Mouse (Mus musculus) spleen, adult 2 months (tissue): ENCODE data around the gene Olfr96. TPM values are rescaled to one million over a fixed set of nuclear protein-coding genes. Genes with fewer than 3 reads are reported as not detected.

ENCODE experiments used
- DNase-seq, 2 experiments: peaks; one replicate each; pipeline versions ENCODE4 v3.0.0 to v3.0.0-alpha.2; 2012 to 2021; ENCODE audit warnings: low spot score in 2 of 2, low read depth in 1 of 2
- H3K27ac ChIP-seq: fragments of 200-500 bp; 2 replicates; pipeline ENCODE4 v1.5.1; 2012; ENCODE audit warnings: low read length, inconsistent platforms; ENCODE audit not compliant: insufficient read depth
- H3K27me3 ChIP-seq: fragments of 200-500 bp; 2 replicates; pipeline ENCODE4 v1.6.1; 2012; ENCODE audit warnings: mild to moderate bottlenecking, moderate library complexity, low read length, inconsistent platforms; ENCODE audit not compliant: control insufficient read depth, insufficient read depth
- H3K36me3 ChIP-seq: fragments of 200-500 bp; 2 replicates; pipeline ENCODE4 v1.6.1; 2012; ENCODE audit warnings: mild to moderate bottlenecking, low read length, inconsistent platforms; ENCODE audit not compliant: control insufficient read depth, insufficient read depth
- H3K4me1 ChIP-seq: fragments of 200-500 bp; 2 replicates; pipeline ENCODE4 v1.6.1; 2011; ENCODE audit warnings: inconsistent platforms; ENCODE audit not compliant: control insufficient read depth, insufficient read depth, insufficient read length
- H3K4me3 ChIP-seq: fragments of 200-500 bp; 2 replicates; pipeline ENCODE4 v1.5.1; 2011; ENCODE audit warnings: mild to moderate bottlenecking, inconsistent platforms; ENCODE audit not compliant: insufficient read depth, insufficient read length; ENCODE audit errors: extremely low read depth
- CTCF ChIP-seq: fragments of 200-500 bp; IDR thresholded peaks from 2 replicates; pipeline ENCODE4 v1.5.1; 2011; ENCODE audit warnings: mild to moderate bottlenecking, inconsistent platforms; ENCODE audit not compliant: insufficient read depth, insufficient read length, insufficient replicate concordance; ENCODE audit errors: extremely low read depth
- POLR2A ChIP-seq: fragments of 200-500 bp; IDR thresholded peaks from 2 replicates; pipeline ENCODE4 v1.6.1; 2011; ENCODE audit warnings: low read depth, low read length, inconsistent platforms
- WGBS: fragments of 180-500 bp; shearing (Covaris S2); methylation state at CpG from one replicate; pipeline ENCODE4 v1.1.7; 2018; 5-methylcytosine and 5-hydroxymethylcytosine counted together
- polyA plus RNA-seq: library from polyadenylated mRNA; depleted of rRNA; stranded (reverse); fragments of >200 nt; gene quantifications from 2 replicates; pipeline ENCODE4 v1.2.3, GENCODE M21; 2012; rRNA removed

The Olfr96 gene
- not detected in 2 replicates for polyA plus RNA-seq

DNA sequence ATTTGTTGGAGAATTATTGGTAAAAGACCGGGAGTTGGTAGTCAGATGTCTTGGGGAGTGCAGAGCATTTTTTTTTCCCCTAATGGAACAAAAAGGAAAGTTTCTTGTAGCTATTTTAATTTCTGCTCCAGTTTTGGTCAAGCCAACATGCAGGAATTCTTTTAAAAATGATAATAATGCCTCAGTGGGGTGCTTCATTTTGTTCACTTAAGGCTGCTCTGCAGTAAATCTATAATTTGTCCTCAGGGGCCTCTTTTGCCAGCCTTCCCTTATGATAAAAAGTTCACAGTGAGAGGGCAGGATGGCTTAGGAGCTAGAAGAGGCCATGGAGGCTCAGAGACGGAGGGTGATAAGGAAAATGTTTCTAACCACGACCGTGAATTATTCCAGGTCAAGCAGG lies at the start of gene Olfr96:
Olfr96 (plus strand) TSS at position 301 of the 400 bp plus-strand sequence.
- TF ChIP-seq POLR2A = no peak
- TF ChIP-seq CTCF = no peak
- H3K4me1 ChIP-seq = no peaks in the 10 kb centered on the region
- no peaks in the 10 kb centered on the region for H3K27me3 ChIP-seq
- no peak within 1 kb of the TSS for H3K4me3 ChIP-seq
- no peaks in the 10 kb centered on the region for H3K36me3 ChIP-seq
- DNase-seq = no peak
- WGBS = 58% methylated on average over 4 of the region's 4 CpGs
- no peak within 1 kb of the TSS for H3K27ac ChIP-seq

DNA sequence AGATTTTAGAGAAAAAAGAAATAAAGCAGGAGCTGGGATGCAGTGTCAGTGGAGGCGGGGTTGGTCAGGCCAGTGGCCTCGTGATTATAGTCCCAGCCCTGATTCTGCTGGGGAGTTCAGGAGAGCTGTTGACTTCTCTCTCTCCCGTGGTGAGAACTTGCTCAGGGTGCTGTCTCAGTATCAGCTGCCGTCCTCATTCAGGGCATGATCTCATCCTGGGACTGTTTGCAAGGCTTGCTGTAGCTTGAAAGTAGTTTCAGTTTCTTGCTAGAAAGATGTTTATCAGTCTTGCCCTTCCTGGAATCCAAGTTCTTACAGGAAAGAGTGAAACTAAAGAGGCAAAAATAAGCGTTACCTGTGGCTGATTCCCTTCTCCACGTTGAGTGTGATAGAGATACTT lies 34.5 kb upstream of the Olfr96 start:
- 24% methylated on average over 6 of the region's 6 CpGs for WGBS
- H3K27me3 ChIP-seq = no peaks in the 10 kb centered on the region
- no peak overlapping the region for H3K4me3 ChIP-seq
- no peak for TF ChIP-seq CTCF
- no peak for TF ChIP-seq POLR2A
- no peak overlapping the region for H3K27ac ChIP-seq
- no peak for DNase-seq
- no peaks in the 10 kb centered on the region for H3K4me1 ChIP-seq
- no peaks in the 10 kb centered on the region for H3K36me3 ChIP-seq

DNA sequence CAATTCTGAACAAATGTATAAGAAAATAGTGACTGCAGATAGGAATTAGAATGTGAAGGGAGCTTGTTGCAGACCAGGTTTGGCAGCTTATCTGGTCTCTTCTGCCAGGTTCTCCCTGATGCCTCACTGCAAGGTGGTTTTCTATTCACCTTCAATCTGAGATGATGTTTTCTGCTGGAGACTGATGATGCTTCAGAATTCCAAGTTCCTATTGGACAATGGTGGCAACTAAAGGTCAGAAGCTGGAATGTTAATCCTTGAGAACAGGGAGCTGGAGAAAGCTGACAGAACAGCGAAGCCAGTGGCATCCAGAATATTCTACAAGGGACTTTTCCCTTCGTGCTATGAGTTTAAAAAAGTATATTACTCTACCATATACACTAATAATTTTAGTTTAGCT lies 29.2 kb upstream of the Olfr96 start:
- Histone ChIP-seq H3K4me1 (no peaks in the 10 kb centered on the region), H3K27ac (no peak overlapping the region), H3K4me3 (no peak overlapping the region), H3K36me3 (no peaks in the 10 kb centered on the region), H3K27me3 (no peaks in the 10 kb centered on the region)
- 77% methylated on average over 2 of the region's 2 CpGs for whole genome bisulfite sequencing
- no peak for DNase-seq
- TF ChIP-seq CTCF = no peak
- TF ChIP-seq POLR2A = no peak

DNA sequence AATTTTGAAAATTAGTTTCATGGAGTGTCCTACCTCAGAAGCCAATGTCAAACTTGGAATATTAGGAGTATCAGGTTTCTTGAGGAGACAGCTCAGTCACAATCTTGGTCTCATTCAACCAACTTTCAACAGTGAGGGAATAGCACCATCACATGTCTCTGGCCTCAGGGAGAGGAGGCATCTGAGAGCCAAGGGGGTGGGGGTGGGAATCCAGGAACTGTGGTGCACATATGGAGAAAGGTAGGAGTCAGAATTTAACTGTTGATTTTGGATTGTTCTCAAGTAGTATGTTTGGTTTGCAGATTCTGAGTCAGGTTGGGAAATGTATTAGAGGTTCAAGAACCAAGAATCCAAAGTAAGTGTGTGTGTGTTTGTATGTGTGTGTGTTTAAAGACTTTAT lies 26.9 kb upstream of the Olfr96 start:
- no peaks in the 10 kb centered on the region for H3K4me1 ChIP-seq
- H3K4me3 ChIP-seq = no peak overlapping the region

GRCm38 (mm10) chr17:37193656-37194055 lies 26.3 kb upstream of the Olfr96 start, which contains the start of gene Ubd:
Gene Ubd, plus strand, starts transcription at chr17:37193892.
- TF ChIP-seq POLR2A (no peak), CTCF (no peak)
- Histone ChIP-seq H3K4me1 (no peaks in the 10 kb centered on the region), H3K27ac (no peak within 1 kb of the TSS), H3K36me3 (no peaks in the 10 kb centered on the region), H3K4me3 (no peak within 1 kb of the TSS), H3K27me3 (peaks cover 4% of the 10 kb centered on the region)
- 85% methylated on average over 2 of the region's 2 CpGs for WGBS
- DNase-seq = no peak

More for the DNA sequence above, 26.9 kb upstream of the Olfr96 start:
- TF ChIP-seq POLR2A (no peak), CTCF (no peak)
- Histone ChIP-seq H3K36me3 (no peaks in the 10 kb centered on the region), H3K27ac (no peak overlapping the region), H3K27me3 (peaks cover 4% of the 10 kb centered on the region)
- no peak for DNase-seq

- Histone ChIP-seq H3K36me3 (no peaks in the 10 kb centered on the region), H3K4me1 (no peaks in the 10 kb centered on the region), H3K4me3 (no peak overlapping the region), H3K27me3 (peaks cover 4% of the 10 kb centered on the region), H3K27ac (no peak overlapping the region)
- WGBS = 87% methylated on average over 5 of the region's 5 CpGs
- DNase-seq = no peak
- no peak for TF ChIP-seq POLR2A
- TF ChIP-seq CTCF = no peak
Measured at GRCm38 (mm10) chr17:37194782-37195181, 25.2 kb upstream of the Olfr96 start.

- 4% methylated on average over 77 of the region's 77 CpGs for WGBS
- TF ChIP-seq POLR2A (no peak), CTCF (no peak)
- Histone ChIP-seq H3K4me1 (no peaks in the 10 kb centered on the region), H3K27ac (no peak overlapping the region), H3K36me3 (no peaks in the 10 kb centered on the region), H3K4me3 (peak overlapping the region; percentile 15; the same call in 1 of the 2 replicates), H3K27me3 (peaks cover 4% of the 10 kb centered on the region)
- DNase-seq = no peak
Measured at GRCm38 (mm10) chr17:37196845-37197724, 22.9 kb upstream of the Olfr96 start.
